Mouse (Mus musculus): ENCODE data around the gene Il17rb.

- TF ChIP-seq POLR2A (IDR thresholded peaks at IDR 0.05; ENCODE audit: extremely low read depth, insufficient read depth, low read length), result no peak
- TF ChIP-seq CTCF (IDR thresholded peaks at IDR 0.05; ENCODE audit: extremely low read depth, insufficient read depth, low read length), result no peak
These were observed 10.2 kb upstream of the Il17rb start for GRCm38 (mm10) chr14:30018846-30019245.
